Mouse (Mus musculus): ENCODE results near the gene Rassf2.

GRCm38 (mm10) chr2:132013152-132013551 lies 16.9 kb downstream of the Rassf2 start:
- TF ChIP-seq CTCF (IDR thresholded peaks at IDR 0.05; ENCODE audit: control insufficient read depth, insufficient read depth, insufficient replicate concordance, low read depth, low read length) = no peak
- TF ChIP-seq POLR2A (IDR thresholded peaks at IDR 0.05; ENCODE audit: control insufficient read depth, low read depth, low read length) = no peak

Data from testis, adult 2 months (tissue).